Mouse (Mus musculus) forebrain, embryonic 14.5 days (tissue): ENCODE data around the gene Tmprss9. TPM values are rescaled to one million over a fixed set of nuclear protein-coding genes. Genes with fewer than 3 reads are reported as not detected.

Source experiments
- ATAC-seq: fragments of 200-750 bp; cut with Nextera tagmentation; 2 replicates; pipeline ENCODE4 v1.8.0; 2017; ENCODE audit warnings: mild to moderate bottlenecking, moderate library complexity
- DNase-seq: peaks from one replicate; pipeline ENCODE4 v3.0.0-alpha.2; 2015; ENCODE audit warnings: low spot score
- H3K27ac ChIP-seq: fragments of 300-500 bp; sonication (generic); 2 replicates; pipeline ENCODE4 v1.5.1; 2014; ENCODE audit warnings: low read depth, mild to moderate bottlenecking, control low read depth, low read length, moderate library complexity
- H3K27me3 ChIP-seq: fragments of 300-500 bp; sonication (generic); replicated peaks from 2 replicates; pipeline ENCODE4 v1.6.1; 2014; ENCODE audit warnings: low read length, control low read depth, mixed read lengths; ENCODE audit not compliant: control insufficient read depth, insufficient read depth
- H3K36me3 ChIP-seq: fragments of 300-500 bp; sonication (generic); 2 replicates; pipeline ENCODE4 v1.6.1; 2014; ENCODE audit warnings: low read length, control low read depth; ENCODE audit not compliant: control insufficient read depth, insufficient read depth
- H3K4me1 ChIP-seq: fragments of 300-500 bp; sonication (generic); 2 replicates; pipeline ENCODE4 v1.6.1; 2014; ENCODE audit warnings: antibody characterized with exemption, low read length, control low read depth; ENCODE audit not compliant: control insufficient read depth, insufficient read depth
- H3K4me2 ChIP-seq: fragments of 300-500 bp; sonication (generic); 2 replicates; pipeline ENCODE4 v1.6.1; 2014; ENCODE audit warnings: mild to moderate bottlenecking, control low read depth, low read length
- H3K4me3 ChIP-seq: fragments of 300-500 bp; sonication (generic); 2 replicates; pipeline ENCODE4 v1.5.1; 2014; ENCODE audit warnings: low read depth, low read length, control low read depth
- H3K9ac ChIP-seq: fragments of 300-500 bp; sonication (generic); 2 replicates; pipeline ENCODE4 v1.6.1; 2014; ENCODE audit warnings: mild to moderate bottlenecking, low read length, control low read depth, moderate library complexity
- H3K9me3 ChIP-seq: fragments of 300-500 bp; sonication (generic); replicated peaks from 2 replicates; pipeline ENCODE4 v1.6.1; 2016; ENCODE audit warnings: low read length, control low read depth, mixed read lengths; ENCODE audit not compliant: control insufficient read depth
- WGBS: fragments of 180-500 bp; shearing (Covaris S2); extraction: QIAGEN DNeasy Blood & Tissue Kit; methylation state at CpG from one replicate; pipeline ENCODE4 v1.1.7; 2014; 5-methylcytosine and 5-hydroxymethylcytosine counted together
- polyA plus RNA-seq: library from polyadenylated mRNA; unstranded; fragments of >200 nt; fragmentation: Nextera tagmentation; extraction: Ambion mirVana; gene quantifications from 2 replicates; pipeline ENCODE4 v1.2.1, GENCODE M21; 2014

Gene Tmprss9
- polyA plus RNA-seq, 1 experiment from 2014 or later: 0.13 TPM

DNA sequence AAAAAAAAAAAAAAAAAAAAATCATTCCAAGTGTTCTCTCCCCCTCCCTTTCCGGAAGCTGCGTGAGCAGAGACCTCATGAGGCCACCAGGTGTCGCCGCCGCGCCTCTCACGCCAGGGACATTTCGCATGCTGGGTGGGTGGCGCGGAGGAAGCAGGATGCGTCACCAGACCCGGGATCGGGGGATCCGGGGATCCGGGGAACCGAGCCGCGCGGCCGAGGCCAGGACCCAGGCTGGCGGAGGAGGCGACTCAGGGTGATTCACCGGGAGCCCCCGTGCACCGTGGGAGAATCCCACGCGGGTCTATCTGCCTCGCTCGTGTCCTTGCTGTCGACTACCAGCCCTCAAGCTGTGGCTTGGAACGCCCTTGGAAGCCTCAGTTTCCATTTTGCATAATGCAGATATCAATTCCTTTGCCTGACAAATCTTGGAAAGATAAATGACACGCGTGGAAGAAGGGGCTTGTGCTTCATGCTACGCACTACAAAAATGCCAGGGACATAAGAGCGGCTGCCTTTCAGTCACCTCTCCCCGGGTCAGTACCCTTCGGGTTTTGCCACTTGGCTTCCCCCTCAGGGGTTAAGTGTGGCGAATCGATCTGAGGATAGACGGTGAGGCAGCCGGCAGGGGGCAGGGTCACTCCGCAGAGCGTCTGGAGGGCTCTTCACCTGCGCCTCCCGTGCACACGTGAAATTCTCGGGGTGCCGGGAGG lies 57.1 kb downstream of the Tmprss9 start:
- WGBS: under 1% methylated on average over 47 of the region's 48 CpGs
- H3K4me3 ChIP-seq: peak overlapping the region; percentile 44
- DNase-seq (peak; percentile 95), ATAC-seq (peak; percentile 33)
- peak overlapping the region; percentile 84 for H3K4me2 ChIP-seq
- peak overlapping the region; percentile 44; the same call in 1 of the 2 replicates for H3K27ac ChIP-seq
- peak overlapping the region; percentile 71 for H3K9ac ChIP-seq
- H3K4me1 ChIP-seq: peaks cover 33% of the 10 kb centered on the region
- no peaks in the 10 kb centered on the region for H3K9me3 ChIP-seq
- no peaks in the 10 kb centered on the region for H3K36me3 ChIP-seq
- H3K27me3 ChIP-seq: peaks cover 34% of the 10 kb centered on the region

- under 1% methylated on average over 56 of the region's 56 CpGs for WGBS
Observed at GRCm38 (mm10) chr10:80929299-80930226, 57.9 kb downstream of the Tmprss9 start, which contains the start of gene Gadd45b. TSS of gene Gadd45b (plus strand) at chr10:80930073.

DNA sequence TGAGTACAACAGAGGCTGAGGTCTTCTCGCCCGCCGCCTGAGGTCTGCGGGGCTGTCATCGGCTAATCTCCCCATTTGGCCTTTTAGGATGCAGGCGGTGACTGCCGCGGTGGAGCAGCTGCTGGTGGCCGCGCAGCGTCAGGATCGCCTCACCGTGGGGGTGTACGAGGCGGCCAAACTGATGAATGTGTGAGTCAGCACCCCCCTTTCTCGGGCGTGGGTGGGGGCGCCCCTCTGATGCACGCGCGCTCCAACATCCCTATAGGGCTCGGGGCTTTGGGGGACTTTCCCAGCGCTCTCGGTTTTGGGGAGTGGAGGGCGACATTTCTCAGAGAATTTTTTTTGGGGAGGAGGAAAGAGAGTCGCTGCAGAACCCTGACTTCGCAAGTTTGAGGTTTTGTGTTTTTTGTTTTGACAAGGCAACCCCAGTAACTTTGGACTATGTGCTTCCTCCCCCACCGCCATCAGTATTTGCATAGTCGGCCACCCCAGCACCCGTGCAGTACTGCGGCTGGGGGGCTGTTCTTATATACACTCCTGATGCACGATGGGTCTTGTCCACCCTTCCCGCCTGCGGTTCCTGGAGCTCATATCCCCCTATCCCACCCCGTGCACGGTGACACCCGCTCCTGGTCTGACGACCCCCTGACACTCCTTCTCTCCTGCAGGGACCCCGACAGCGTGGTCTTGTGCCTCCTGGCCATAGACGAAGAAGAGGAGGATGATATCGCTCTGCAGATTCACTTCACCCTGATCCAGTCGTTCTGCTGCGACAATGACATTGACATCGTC lies 58.9 kb downstream of the Tmprss9 start:
- H3K4me2 ChIP-seq: peak overlapping the region; percentile 84
- peaks cover 45% of the 10 kb centered on the region for H3K27me3 ChIP-seq
- no peaks in the 10 kb centered on the region for H3K9me3 ChIP-seq
- under 1% methylated on average over 45 of the region's 45 CpGs for WGBS
- H3K4me1 ChIP-seq: peaks cover 41% of the 10 kb centered on the region
- peak overlapping the region; percentile 37 for H3K4me3 ChIP-seq
- peak; percentile 45 for DNase-seq
- no peak overlapping the region for H3K27ac ChIP-seq
- H3K36me3 ChIP-seq: no peaks in the 10 kb centered on the region
- H3K9ac ChIP-seq: peak overlapping the region; percentile 64
- peak; percentile 8 for ATAC-seq

More at GRCm38 (mm10) chr10:80929299-80930226, 57.9 kb downstream of the Tmprss9 start, which contains the start of gene Gadd45b:
- Histone ChIP-seq H3K9ac (peak within 1 kb of the TSS; percentile 71), H3K27ac (peak within 1 kb of the TSS; percentile 60), H3K4me2 (peak within 1 kb of the TSS; percentile 84), H3K36me3 (no peaks in the 10 kb centered on the region), H3K9me3 (no peaks in the 10 kb centered on the region), H3K27me3 (peaks cover 42% of the 10 kb centered on the region), H3K4me3 (peak within 1 kb of the TSS; percentile 44), H3K4me1 (peaks cover 36% of the 10 kb centered on the region)
- peak; percentile 94 for ATAC-seq
- peak; percentile 100 for DNase-seq

GRCm38 (mm10) chr10:80931153-80931671 lies 59.6 kb downstream of the Tmprss9 start:
- Histone ChIP-seq H3K36me3 (no peaks in the 10 kb centered on the region), H3K9me3 (no peaks in the 10 kb centered on the region), H3K4me1 (peaks cover 47% of the 10 kb centered on the region), H3K27ac (no peak overlapping the region), H3K4me3 (peak overlapping the region; percentile 37), H3K4me2 (peak overlapping the region; percentile 84), H3K27me3 (peaks cover 46% of the 10 kb centered on the region), H3K9ac (peak overlapping the region; percentile 64; the same call in 1 of the 2 replicates)
- WGBS: 2% methylated on average over 13 of the region's 14 CpGs
- no peak for ATAC-seq
- DNase-seq: no peak

DNA sequence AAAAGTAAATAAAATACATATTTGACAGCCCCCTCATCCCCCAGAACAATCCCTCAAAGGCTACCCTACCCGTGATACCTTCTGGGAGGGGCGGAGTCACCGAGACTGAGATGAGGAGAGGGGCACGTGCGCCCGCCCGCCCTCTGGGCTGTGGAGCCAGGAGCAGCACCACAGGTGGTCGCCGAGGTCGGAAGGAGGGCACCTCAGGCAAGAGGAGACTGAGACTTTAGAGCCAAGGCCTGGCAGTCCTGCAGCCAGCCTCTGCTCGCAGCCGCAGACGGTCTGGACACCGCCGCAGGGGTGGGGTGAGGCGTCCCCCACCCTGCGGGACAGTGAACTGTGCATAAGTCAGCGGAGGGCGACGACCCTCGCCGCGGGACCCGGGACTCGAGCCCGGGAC lies 60.0 kb downstream of the Tmprss9 start:
- ATAC-seq: no peak

DNA sequence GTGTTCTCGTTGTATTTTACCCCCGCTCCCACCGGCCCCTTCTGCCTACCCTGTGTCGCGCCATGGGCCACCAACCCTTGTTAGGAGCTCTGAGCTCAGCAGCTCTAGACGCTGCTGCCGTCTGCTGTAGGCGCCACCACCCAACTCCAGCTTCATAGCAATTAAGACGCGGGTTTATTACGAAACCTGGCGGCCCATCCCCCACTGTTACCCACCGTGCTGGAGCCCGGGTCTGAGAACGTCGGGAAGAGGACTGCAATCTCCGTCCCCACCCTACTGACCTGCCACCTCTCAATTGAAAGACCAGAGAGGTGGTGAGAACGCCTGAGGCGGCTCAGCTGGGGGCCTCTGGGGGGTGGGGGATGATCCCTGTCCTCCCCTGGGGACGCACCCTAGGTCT lies 60.6 kb downstream of the Tmprss9 start:
- DNase-seq (peak; percentile 66), ATAC-seq (no peak)
- Histone ChIP-seq H3K9ac (peak overlapping the region; percentile 49), H3K27me3 (peaks cover 49% of the 10 kb centered on the region), H3K4me1 (peaks cover 54% of the 10 kb centered on the region), H3K36me3 (no peaks in the 10 kb centered on the region), H3K4me3 (peak overlapping the region; percentile 10; the same call in 1 of the 2 replicates), H3K9me3 (no peaks in the 10 kb centered on the region), H3K27ac (no peak overlapping the region), H3K4me2 (peak overlapping the region; percentile 84)
- under 1% methylated on average over 20 of the region's 20 CpGs for WGBS

More for the DNA sequence above, 60.0 kb downstream of the Tmprss9 start:
- WGBS: 1% methylated on average over 26 of the region's 26 CpGs
- Histone ChIP-seq H3K27me3 (peaks cover 49% of the 10 kb centered on the region), H3K4me2 (peak overlapping the region; percentile 84), H3K9ac (0 out of 2 replicates have a peak overlapping the region, but pooled peaks have one; percentile 1), H3K27ac (no peak overlapping the region), H3K9me3 (no peaks in the 10 kb centered on the region), H3K4me1 (peaks cover 52% of the 10 kb centered on the region), H3K36me3 (no peaks in the 10 kb centered on the region), H3K4me3 (0 out of 2 replicates have a peak overlapping the region, but pooled peaks have one; percentile 10)
- no peak for DNase-seq

DNA sequence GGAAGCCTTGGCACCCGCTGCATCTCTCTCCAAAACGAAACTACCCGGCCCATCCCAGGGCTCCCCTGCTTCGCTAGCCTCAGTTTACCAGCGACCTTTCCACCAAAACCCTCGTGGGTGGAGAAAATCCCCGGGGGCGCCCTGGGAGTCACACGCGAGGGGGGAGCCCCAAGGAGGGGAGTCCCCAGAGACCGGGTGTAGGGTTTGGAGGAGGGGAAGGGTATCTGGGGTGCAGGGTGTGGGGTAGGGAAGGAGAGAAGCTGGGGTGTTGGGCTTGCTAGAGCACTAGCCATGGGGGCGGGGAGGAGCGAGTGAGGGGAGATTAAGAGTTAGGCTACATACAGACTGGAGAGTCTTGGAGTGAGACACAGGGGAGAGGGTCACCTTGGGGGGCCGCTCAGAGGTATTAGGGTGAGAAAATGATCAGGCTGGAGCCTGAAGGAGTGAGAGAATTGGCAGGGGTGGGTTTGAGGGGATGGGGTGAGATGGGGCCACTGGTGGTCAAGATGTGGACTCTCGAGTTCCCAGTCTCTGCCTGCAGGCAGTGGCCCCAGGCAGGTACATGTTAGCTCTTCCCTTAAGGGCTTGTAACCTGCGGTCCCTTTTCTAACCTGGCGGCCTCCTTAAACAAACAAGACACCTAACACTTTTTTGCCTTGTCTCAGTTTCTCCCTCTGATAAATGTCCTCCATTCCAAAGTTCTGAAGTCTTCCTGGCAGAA lies 61.2 kb downstream of the Tmprss9 start:
- Histone ChIP-seq H3K27ac (no peak overlapping the region), H3K36me3 (no peaks in the 10 kb centered on the region), H3K4me3 (peak overlapping the region; percentile 10; the same call in 1 of the 2 replicates), H3K4me1 (peaks cover 56% of the 10 kb centered on the region), H3K4me2 (peak overlapping the region; percentile 84), H3K9ac (peak overlapping the region; percentile 49), H3K9me3 (no peaks in the 10 kb centered on the region), H3K27me3 (peaks cover 49% of the 10 kb centered on the region)
- 3% methylated on average over 17 of the region's 17 CpGs for WGBS
- DNase-seq (no peak), ATAC-seq (no peak)
